Mouse (Mus musculus): ENCODE data around the gene Gale. TPM values are rescaled to one million over a fixed set of nuclear protein-coding genes. Genes with fewer than 3 reads are reported as not detected.
"Not testable (repeated sequence)": the region's sequence is repeated elsewhere in the genome, so short reads cannot be mapped to it uniquely, and the experiment has no call there.

Gale gene
- polyA plus RNA-seq, 1 experiment from 2014 or later = 29.1 TPM

GRCm38 (mm10) chr4:135972556-135972906 is 9.0 kb downstream of the Gale start, which contains the start of gene Lypla2:
Lypla2 (minus strand) TSS chr4:135972626.
- no peaks in the 10 kb centered on the region for H3K27me3 ChIP-seq
- H3K4me1 ChIP-seq = peaks cover 10% of the 10 kb centered on the region
- H3K36me3 ChIP-seq = peaks cover 66% of the 10 kb centered on the region
- no peaks in the 10 kb centered on the region for H3K9me3 ChIP-seq
- peak within 1 kb of the TSS; percentile 89 for H3K4me2 ChIP-seq (replicated peaks)
- ATAC-seq (ENCODE audit: insufficient number of reproducible peaks, insufficient read depth, low FRiP score, low TSS enrichment) = peak; percentile 64; the same call in 1 of the 2 replicates
- peak within 1 kb of the TSS; percentile 94 for H3K9ac ChIP-seq
- WGBS = 2% methylated on average over 19 of the region's 19 CpGs
- peak within 1 kb of the TSS; percentile 97 for H3K4me3 ChIP-seq
- H3K27ac ChIP-seq = peak within 1 kb of the TSS; percentile 63

GRCm38 (mm10) chr4:135972911-135973811 is 9.6 kb downstream of the Gale start:
- H3K27me3 ChIP-seq = no peaks in the 10 kb centered on the region
- peak overlapping the region; percentile 97 for H3K4me3 ChIP-seq
- peaks cover 10% of the 10 kb centered on the region for H3K4me1 ChIP-seq
- peaks cover 60% of the 10 kb centered on the region for H3K36me3 ChIP-seq
- peak overlapping the region; percentile 94; the same call in 1 of the 2 replicates for H3K9ac ChIP-seq
- peak overlapping the region; percentile 63; the same call in 1 of the 2 replicates for H3K27ac ChIP-seq
- 71% methylated on average over 13 of the region's 13 CpGs for WGBS
- no peak for ATAC-seq (ENCODE audit: insufficient number of reproducible peaks, insufficient read depth, low FRiP score, low TSS enrichment)
- H3K9me3 ChIP-seq = no peaks in the 10 kb centered on the region
- peak overlapping the region; percentile 89 for H3K4me2 ChIP-seq (replicated peaks)

- WGBS = 91% methylated on average over 12 of the region's 12 CpGs
- H3K36me3 ChIP-seq = peaks cover 52% of the 10 kb centered on the region
Measured at GRCm38 (mm10) chr4:135976146-135976545, 12.6 kb downstream of the Gale start.

GRCm38 (mm10) chr4:135980223-135980622 is 16.7 kb downstream of the Gale start:
- H3K4me1 ChIP-seq; H3K9me3 ChIP-seq; H3K9ac ChIP-seq; ATAC-seq (ENCODE audit: insufficient number of reproducible peaks, insufficient read depth, low FRiP score, low TSS enrichment); H3K27ac ChIP-seq; H3K4me3 ChIP-seq; H3K27me3 ChIP-seq; H3K4me2 ChIP-seq (replicated peaks): not testable (repeated sequence)
- H3K36me3 ChIP-seq = peaks cover 65% of the 10 kb centered on the region
- 93% methylated on average over 5 of the region's 5 CpGs for WGBS

More at GRCm38 (mm10) chr4:135976146-135976545, 12.6 kb downstream of the Gale start:
- ATAC-seq (ENCODE audit: insufficient number of reproducible peaks, insufficient read depth, low FRiP score, low TSS enrichment) = no peak
- H3K9ac ChIP-seq = no peak overlapping the region
- H3K27me3 ChIP-seq = no peaks in the 10 kb centered on the region
- no peak overlapping the region for H3K4me3 ChIP-seq
- no peaks in the 10 kb centered on the region for H3K9me3 ChIP-seq
- no peak overlapping the region for H3K27ac ChIP-seq
- no peak overlapping the region for H3K4me2 ChIP-seq (replicated peaks)
- peaks cover 8% of the 10 kb centered on the region for H3K4me1 ChIP-seq

GRCm38 (mm10) chr4:135981524-135982063 is 18.1 kb downstream of the Gale start:
- 58% methylated on average over 7 of the region's 7 CpGs for WGBS
- Histone ChIP-seq H3K27ac (no peak overlapping the region), H3K9me3 (no peaks in the 10 kb centered on the region), H3K4me2 (replicated peaks) (no peak overlapping the region), H3K4me1 (peaks cover 7% of the 10 kb centered on the region), H3K9ac (no peak overlapping the region), H3K36me3 (peaks cover 51% of the 10 kb centered on the region), H3K27me3 (no peaks in the 10 kb centered on the region), H3K4me3 (no peak overlapping the region)
- ATAC-seq (ENCODE audit: insufficient number of reproducible peaks, insufficient read depth, low FRiP score, low TSS enrichment) = no peak

- no peak for ATAC-seq (ENCODE audit: insufficient number of reproducible peaks, insufficient read depth, low FRiP score, low TSS enrichment)
- H3K27me3 ChIP-seq = no peaks in the 10 kb centered on the region
- no peak overlapping the region for H3K4me2 ChIP-seq (replicated peaks)
- no peak overlapping the region for H3K27ac ChIP-seq
- H3K4me3 ChIP-seq = no peak overlapping the region
- WGBS = 83% methylated on average over 5 of the region's 5 CpGs
- H3K36me3 ChIP-seq = peaks cover 34% of the 10 kb centered on the region
- H3K4me1 ChIP-seq = peaks cover 11% of the 10 kb centered on the region
- no peak overlapping the region for H3K9ac ChIP-seq
- H3K9me3 ChIP-seq = no peaks in the 10 kb centered on the region
Measured at GRCm38 (mm10) chr4:135984556-135984955, 21.0 kb downstream of the Gale start.

- H3K9me3 ChIP-seq = no peaks in the 10 kb centered on the region
- no peak overlapping the region for H3K9ac ChIP-seq
- WGBS = 94% methylated on average over 5 of the region's 5 CpGs
- no peak overlapping the region for H3K27ac ChIP-seq
- H3K4me3 ChIP-seq = no peak overlapping the region
- H3K4me1 ChIP-seq = peaks cover 11% of the 10 kb centered on the region
- no peaks in the 10 kb centered on the region for H3K27me3 ChIP-seq
- ATAC-seq (ENCODE audit: insufficient number of reproducible peaks, insufficient read depth, low FRiP score, low TSS enrichment) = no peak
- H3K4me2 ChIP-seq (replicated peaks) = no peak overlapping the region
- H3K36me3 ChIP-seq = peaks cover 34% of the 10 kb centered on the region
Measured at GRCm38 (mm10) chr4:135985193-135985592, 21.7 kb downstream of the Gale start.

GRCm38 (mm10) chr4:135985769-135986168 is 22.2 kb downstream of the Gale start:
- no peak for ATAC-seq (ENCODE audit: insufficient number of reproducible peaks, insufficient read depth, low FRiP score, low TSS enrichment)
- H3K9ac ChIP-seq = peak overlapping the region; percentile 80
- peaks cover 30% of the 10 kb centered on the region for H3K36me3 ChIP-seq
- peak overlapping the region; percentile 89 for H3K4me3 ChIP-seq
- WGBS = 89% methylated on average over 7 of the region's 7 CpGs
- no peak overlapping the region for H3K27ac ChIP-seq
- no peaks in the 10 kb centered on the region for H3K27me3 ChIP-seq
- H3K4me1 ChIP-seq = peaks cover 11% of the 10 kb centered on the region
- no peaks in the 10 kb centered on the region for H3K9me3 ChIP-seq
- peak overlapping the region; percentile 65 for H3K4me2 ChIP-seq (replicated peaks)

- peak overlapping the region; percentile 89 for H3K4me3 ChIP-seq
- no peak for ATAC-seq (ENCODE audit: insufficient number of reproducible peaks, insufficient read depth, low FRiP score, low TSS enrichment)
- H3K9ac ChIP-seq = peak overlapping the region; percentile 80
- H3K4me1 ChIP-seq = peaks cover 11% of the 10 kb centered on the region
- 7% methylated on average over 22 of the region's 23 CpGs for WGBS
- peak overlapping the region; percentile 65 for H3K4me2 ChIP-seq (replicated peaks)
- H3K27me3 ChIP-seq = no peaks in the 10 kb centered on the region
- peak overlapping the region; percentile 87 for H3K27ac ChIP-seq
- H3K36me3 ChIP-seq = peaks cover 26% of the 10 kb centered on the region
- H3K9me3 ChIP-seq = no peaks in the 10 kb centered on the region
Measured at GRCm38 (mm10) chr4:135986301-135986942, 22.9 kb downstream of the Gale start.

- peak; percentile 79 for ATAC-seq (ENCODE audit: insufficient number of reproducible peaks, insufficient read depth, low FRiP score, low TSS enrichment)
Measured at GRCm38 (mm10) chr4:135986943-135987710, 23.6 kb downstream of the Gale start, which contains the start of gene Pithd1. Pithd1 (minus strand) TSS chr4:135987264.

GRCm38 (mm10) chr4:135987714-135988113 is 24.2 kb downstream of the Gale start:
- peak overlapping the region; percentile 80; the same call in 1 of the 2 replicates for H3K9ac ChIP-seq
- 69% methylated on average over 9 of the region's 9 CpGs for WGBS

More at GRCm38 (mm10) chr4:135986943-135987710, 23.6 kb downstream of the Gale start, which contains the start of gene Pithd1:
- Histone ChIP-seq H3K4me1 (peaks cover 11% of the 10 kb centered on the region), H3K4me3 (peak within 1 kb of the TSS; percentile 89), H3K27me3 (no peaks in the 10 kb centered on the region), H3K27ac (peak within 1 kb of the TSS; percentile 87), H3K36me3 (peaks cover 24% of the 10 kb centered on the region), H3K4me2 (replicated peaks) (peak within 1 kb of the TSS; percentile 65), H3K9ac (peak within 1 kb of the TSS; percentile 80), H3K9me3 (no peaks in the 10 kb centered on the region)
- WGBS = under 1% methylated on average over 76 of the region's 81 CpGs

More at GRCm38 (mm10) chr4:135987714-135988113, 24.2 kb downstream of the Gale start:
- peak overlapping the region; percentile 65 for H3K4me2 ChIP-seq (replicated peaks)
- no peaks in the 10 kb centered on the region for H3K27me3 ChIP-seq
- peak overlapping the region; percentile 87 for H3K27ac ChIP-seq
- H3K36me3 ChIP-seq = peaks cover 20% of the 10 kb centered on the region
- peak overlapping the region; percentile 89 for H3K4me3 ChIP-seq
- H3K4me1 ChIP-seq = peaks cover 11% of the 10 kb centered on the region
- H3K9me3 ChIP-seq = no peaks in the 10 kb centered on the region
- ATAC-seq (ENCODE audit: insufficient number of reproducible peaks, insufficient read depth, low FRiP score, low TSS enrichment) = no peak

Data from embryonic facial prominence, embryonic 12.5 days (tissue).